Mouse (Mus musculus): ENCODE data around the gene Scn11a. TPM values are rescaled to one million over a fixed set of nuclear protein-coding genes. Genes with fewer than 3 reads are reported as not detected.

The Scn11a gene
- polyA plus RNA-seq, 1 experiment from 2014 or later: 0.05 TPM

DNA sequence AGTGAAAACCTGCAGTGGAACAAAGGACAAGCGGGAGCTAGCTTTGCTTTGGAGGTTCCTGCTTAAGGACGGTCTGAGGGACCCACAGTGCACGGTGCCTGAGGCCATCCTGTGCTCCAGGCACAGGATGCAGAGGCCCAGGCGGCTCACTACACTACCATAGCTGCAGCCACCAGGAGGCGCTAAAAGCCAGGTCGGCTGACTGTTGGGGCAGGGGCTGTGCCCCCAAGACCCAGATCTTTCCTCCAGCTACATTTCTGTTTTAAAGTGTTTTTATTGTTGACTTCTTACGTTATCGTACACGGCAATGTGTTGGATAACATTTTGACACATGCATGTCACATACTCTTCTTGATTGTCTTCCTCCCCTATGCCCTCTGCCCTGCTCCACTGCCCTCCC is 32.8 kb downstream of the Scn11a start:
- Histone ChIP-seq H3K27me3 (no peaks in the 10 kb centered on the region), H3K36me3 (no peaks in the 10 kb centered on the region), H3K4me1 (no peaks in the 10 kb centered on the region), H3K4me3 (no peak overlapping the region), H3K9me3 (no peaks in the 10 kb centered on the region), H3K4me2 (replicated peaks) (no peak overlapping the region), H3K27ac (no peak overlapping the region), H3K9ac (no peak overlapping the region)
- ATAC-seq (ENCODE audit: low FRiP score, low read depth): no peak
- 47% methylated on average over 9 of the region's 9 CpGs for WGBS

DNA sequence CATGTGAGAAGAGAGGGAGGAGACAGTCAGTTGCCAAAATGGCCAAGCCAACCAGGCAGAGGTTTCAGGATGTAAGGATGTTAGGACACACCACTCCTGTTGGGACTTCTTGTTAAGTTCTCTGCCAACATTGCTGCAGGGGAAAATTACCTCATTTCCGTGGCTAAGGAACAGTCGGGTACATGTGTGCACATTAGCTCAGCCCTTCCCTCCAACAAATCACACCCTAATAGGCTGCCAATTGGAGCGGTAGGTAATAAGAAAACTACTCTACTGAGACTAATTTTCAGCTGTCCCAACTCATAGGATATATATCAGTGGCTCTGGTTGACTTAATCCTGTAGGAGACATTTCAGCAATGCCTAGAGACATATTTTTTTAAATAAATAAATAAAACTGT is 44.4 kb downstream of the Scn11a start:
- no peak overlapping the region for H3K27ac ChIP-seq
- WGBS: 45% methylated on average over 3 of the region's 3 CpGs
- H3K9ac ChIP-seq: no peak overlapping the region
- ATAC-seq (ENCODE audit: low FRiP score, low read depth): no peak
- H3K27me3 ChIP-seq: no peaks in the 10 kb centered on the region
- H3K4me1 ChIP-seq: no peaks in the 10 kb centered on the region
- H3K4me2 ChIP-seq (replicated peaks): no peak overlapping the region
- no peaks in the 10 kb centered on the region for H3K9me3 ChIP-seq
- H3K36me3 ChIP-seq: no peaks in the 10 kb centered on the region
- no peak overlapping the region for H3K4me3 ChIP-seq

DNA sequence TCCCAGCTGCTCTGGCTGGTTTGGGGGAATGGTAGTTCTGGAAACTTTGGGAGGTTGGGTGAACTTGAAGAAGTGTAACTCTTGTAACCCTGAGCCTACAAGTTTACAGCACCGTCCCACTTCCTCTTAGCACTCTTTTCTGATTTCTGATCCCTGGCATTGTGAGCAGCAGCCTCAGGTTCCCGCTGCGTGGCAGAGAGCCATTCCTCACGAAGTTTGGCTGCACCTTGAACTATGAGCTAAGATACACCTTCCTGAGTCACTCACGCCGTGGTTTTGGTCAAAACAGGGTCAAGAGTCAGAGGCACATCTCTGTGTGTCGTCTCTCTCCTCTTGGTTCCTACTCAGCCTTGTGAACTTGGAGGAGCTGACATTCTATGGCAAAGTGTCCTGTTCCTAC is 48.6 kb downstream of the Scn11a start:
- no peak overlapping the region for H3K4me2 ChIP-seq (replicated peaks)
- no peak overlapping the region for H3K9ac ChIP-seq
- no peaks in the 10 kb centered on the region for H3K9me3 ChIP-seq
- H3K4me3 ChIP-seq: no peak overlapping the region
- no peaks in the 10 kb centered on the region for H3K4me1 ChIP-seq
- no peaks in the 10 kb centered on the region for H3K27me3 ChIP-seq
- 83% methylated on average over 7 of the region's 7 CpGs for WGBS
- no peaks in the 10 kb centered on the region for H3K36me3 ChIP-seq
- H3K27ac ChIP-seq: no peak overlapping the region
- no peak for ATAC-seq (ENCODE audit: low FRiP score, low read depth)

DNA sequence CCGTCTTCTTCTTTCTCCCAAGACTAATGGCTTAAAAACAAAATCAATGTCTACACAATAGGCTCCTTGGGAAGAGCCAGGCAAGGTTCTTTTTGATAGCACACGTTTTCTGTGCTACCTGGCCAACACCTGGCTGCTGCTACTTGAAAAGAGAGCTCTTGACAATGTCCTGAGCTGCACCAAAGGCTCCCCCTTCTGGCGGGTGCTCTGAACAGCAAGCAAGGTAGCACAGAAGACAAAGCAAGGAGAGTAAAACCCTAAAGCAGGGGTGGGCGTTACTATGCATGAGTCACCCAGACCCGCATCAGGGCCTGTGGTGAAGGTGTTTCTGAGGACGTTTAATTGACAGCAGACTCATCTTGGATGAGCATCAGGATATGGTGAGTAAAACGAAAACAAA is 56.7 kb downstream of the Scn11a start:
- H3K9ac ChIP-seq: no peak overlapping the region
- WGBS: 41% methylated on average over 7 of the region's 7 CpGs
- ATAC-seq (ENCODE audit: low FRiP score, low read depth): no peak
- no peaks in the 10 kb centered on the region for H3K4me1 ChIP-seq
- H3K27ac ChIP-seq: no peak overlapping the region
- no peaks in the 10 kb centered on the region for H3K36me3 ChIP-seq
- no peaks in the 10 kb centered on the region for H3K27me3 ChIP-seq
- H3K4me2 ChIP-seq (replicated peaks): no peak overlapping the region
- H3K9me3 ChIP-seq: no peaks in the 10 kb centered on the region
- no peak overlapping the region for H3K4me3 ChIP-seq

DNA sequence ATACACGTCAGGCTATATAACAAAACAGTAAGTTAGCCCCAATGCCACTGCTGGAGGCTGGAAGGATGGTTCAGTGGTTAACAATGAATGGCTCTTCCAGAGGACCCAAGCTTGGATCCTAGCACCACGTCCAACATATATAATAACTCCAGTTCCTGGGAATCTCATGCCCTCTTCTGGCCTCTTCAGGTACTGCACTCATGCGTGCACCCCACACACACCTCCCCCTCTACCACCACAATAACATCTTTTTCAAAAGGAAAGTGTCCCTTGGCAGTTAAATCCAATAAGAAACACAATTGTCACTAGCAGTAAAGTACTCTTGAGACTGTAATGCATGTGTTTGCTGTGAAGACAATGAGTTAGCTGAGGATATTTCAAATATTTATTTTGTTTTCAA is 65.0 kb downstream of the Scn11a start:
- no peak overlapping the region for H3K4me2 ChIP-seq (replicated peaks)
- WGBS: 88% methylated on average over 3 of the region's 3 CpGs
- no peaks in the 10 kb centered on the region for H3K36me3 ChIP-seq
- no peak overlapping the region for H3K4me3 ChIP-seq
- ATAC-seq (ENCODE audit: low FRiP score, low read depth): no peak
- no peak overlapping the region for H3K27ac ChIP-seq
- H3K4me1 ChIP-seq: no peaks in the 10 kb centered on the region
- H3K9me3 ChIP-seq: peaks cover 5% of the 10 kb centered on the region; the same call in 1 of the 2 replicates
- H3K27me3 ChIP-seq: no peaks in the 10 kb centered on the region
- no peak overlapping the region for H3K9ac ChIP-seq

DNA sequence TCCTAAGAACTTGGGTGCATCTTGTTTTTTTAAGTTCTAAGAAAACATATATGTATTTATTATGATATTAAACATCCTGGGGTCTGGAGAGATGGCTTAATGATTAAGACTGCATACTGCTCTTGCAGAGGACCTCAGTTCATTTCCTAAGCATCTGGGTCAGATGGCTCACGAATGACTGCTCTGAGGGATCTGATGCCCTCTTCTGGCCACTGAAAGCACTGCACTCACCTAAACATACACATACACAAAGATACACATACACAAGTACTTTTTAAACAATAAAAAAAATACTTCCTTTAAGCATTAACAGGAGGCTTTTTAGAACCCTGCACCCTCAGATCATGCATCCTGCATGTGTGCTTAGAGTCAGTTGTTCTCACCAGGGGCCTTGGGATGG is 65.8 kb downstream of the Scn11a start:
- H3K4me1 ChIP-seq: no peaks in the 10 kb centered on the region
- no peak for ATAC-seq (ENCODE audit: low FRiP score, low read depth)
- H3K9ac ChIP-seq: no peak overlapping the region
- no peaks in the 10 kb centered on the region for H3K27me3 ChIP-seq
- no peak overlapping the region for H3K4me3 ChIP-seq
- no peak overlapping the region for H3K4me2 ChIP-seq (replicated peaks)
- WGBS: 81% methylated on average over 1 of the region's 1 CpGs
- H3K27ac ChIP-seq: no peak overlapping the region
- H3K9me3 ChIP-seq: peaks cover 7% of the 10 kb centered on the region; the same call in 1 of the 2 replicates
- no peaks in the 10 kb centered on the region for H3K36me3 ChIP-seq

DNA sequence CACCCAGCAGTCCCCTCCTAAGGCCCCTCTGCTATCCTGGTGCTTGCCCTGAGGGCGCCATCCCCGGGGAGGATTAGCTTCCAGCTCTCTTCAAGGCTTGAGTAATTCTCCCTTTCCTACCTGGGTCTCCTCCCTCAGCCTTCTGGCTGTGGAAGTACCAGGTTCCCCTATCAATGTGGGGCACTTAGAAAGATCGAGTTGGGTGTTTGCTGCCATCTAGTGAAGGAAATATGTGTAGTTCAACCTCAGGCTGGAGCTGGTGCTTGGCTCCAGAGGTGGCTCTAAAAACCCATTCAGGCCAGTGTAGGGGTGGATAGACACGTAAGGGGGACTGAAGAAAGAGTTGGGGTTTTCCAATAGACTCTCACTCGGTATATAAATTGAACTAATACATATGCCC is 73.7 kb downstream of the Scn11a start:
- Histone ChIP-seq H3K27me3 (no peaks in the 10 kb centered on the region), H3K36me3 (no peaks in the 10 kb centered on the region), H3K4me1 (no peaks in the 10 kb centered on the region), H3K27ac (no peak overlapping the region), H3K4me2 (replicated peaks) (no peak overlapping the region), H3K4me3 (no peak overlapping the region), H3K9me3 (0 out of 2 replicates have a peak, but pooled peaks cover 7% of the 10 kb centered on the region), H3K9ac (no peak overlapping the region)
- ATAC-seq (ENCODE audit: low FRiP score, low read depth): no peak
- WGBS: 15% methylated on average over 5 of the region's 5 CpGs

DNA sequence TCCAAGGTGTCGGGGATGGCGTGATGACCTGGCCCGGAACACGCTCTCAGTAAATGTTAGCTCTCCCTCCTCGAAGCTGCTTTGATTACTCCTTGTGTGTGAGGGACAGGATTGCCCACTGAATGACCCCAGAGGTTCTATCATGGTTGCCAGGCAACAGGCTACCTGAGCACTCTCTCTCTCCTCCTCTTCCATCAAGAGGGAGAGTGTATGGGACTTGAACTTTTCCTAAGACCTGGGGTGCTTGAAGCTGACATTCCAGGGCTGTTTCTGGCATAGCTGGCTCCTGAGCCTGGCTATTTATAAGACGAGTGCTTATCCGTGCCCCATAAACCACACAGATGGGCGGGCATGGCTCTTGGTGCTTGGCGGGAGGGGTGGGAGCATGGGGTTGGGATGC is 76.1 kb downstream of the Scn11a start:
- Histone ChIP-seq H3K27me3 (no peaks in the 10 kb centered on the region), H3K4me2 (replicated peaks) (no peak overlapping the region), H3K4me1 (no peaks in the 10 kb centered on the region), H3K27ac (no peak overlapping the region), H3K36me3 (no peaks in the 10 kb centered on the region), H3K4me3 (no peak overlapping the region), H3K9ac (no peak overlapping the region), H3K9me3 (no peaks in the 10 kb centered on the region)
- no peak for ATAC-seq (ENCODE audit: low FRiP score, low read depth)
- WGBS: 68% methylated on average over 9 of the region's 9 CpGs

DNA sequence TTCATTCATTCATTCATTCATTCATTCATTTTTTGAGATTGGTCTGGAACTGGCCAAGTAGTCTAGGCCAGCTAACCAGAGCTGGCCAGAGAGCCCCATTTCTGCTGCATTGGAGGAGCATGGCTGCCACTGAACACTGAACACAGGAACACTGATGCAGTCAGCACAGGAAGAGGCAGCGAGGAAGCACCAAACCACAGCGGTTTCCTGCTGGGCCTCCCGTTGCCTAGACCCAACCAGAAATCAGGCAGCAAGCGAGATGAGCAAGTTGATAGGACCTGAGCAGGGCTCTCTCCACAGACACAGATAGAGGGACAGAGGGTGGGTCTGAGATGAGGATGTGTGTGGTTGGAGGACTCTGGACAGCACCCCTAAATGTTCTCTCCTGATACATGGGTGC is 81.4 kb downstream of the Scn11a start:
- Histone ChIP-seq H3K27me3 (no peaks in the 10 kb centered on the region), H3K9me3 (no peaks in the 10 kb centered on the region), H3K4me1 (no peaks in the 10 kb centered on the region), H3K4me3 (no peak overlapping the region), H3K36me3 (no peaks in the 10 kb centered on the region), H3K27ac (no peak overlapping the region), H3K4me2 (replicated peaks) (no peak overlapping the region), H3K9ac (no peak overlapping the region)
- WGBS: 79% methylated on average over 4 of the region's 4 CpGs
- ATAC-seq (ENCODE audit: low FRiP score, low read depth): no peak

DNA sequence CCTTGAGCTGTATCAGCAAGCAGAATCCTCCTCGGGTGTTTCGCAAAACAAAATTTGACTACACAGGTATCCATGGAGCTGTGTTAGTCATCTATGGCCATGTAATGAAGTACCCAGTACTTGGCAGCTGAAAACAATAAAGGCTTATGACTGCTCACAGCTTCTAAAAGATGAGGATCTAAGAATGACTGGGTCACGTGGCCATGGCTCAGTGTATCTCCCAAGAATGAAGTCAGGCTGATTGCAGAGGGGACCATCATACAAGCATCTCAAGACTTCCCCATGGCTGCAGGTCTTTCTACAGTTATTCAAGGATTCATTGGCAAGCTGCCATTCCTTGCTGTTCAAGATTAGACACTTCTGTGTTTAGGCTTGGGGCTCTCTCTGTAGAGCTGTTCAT is 81.9 kb downstream of the Scn11a start:
- 78% methylated on average over 3 of the region's 3 CpGs for WGBS
- ATAC-seq (ENCODE audit: low FRiP score, low read depth): no peak
- H3K4me1 ChIP-seq: no peaks in the 10 kb centered on the region
- H3K9ac ChIP-seq: no peak overlapping the region
- H3K4me2 ChIP-seq (replicated peaks): no peak overlapping the region
- no peaks in the 10 kb centered on the region for H3K27me3 ChIP-seq
- H3K9me3 ChIP-seq: no peaks in the 10 kb centered on the region
- no peak overlapping the region for H3K4me3 ChIP-seq
- no peak overlapping the region for H3K27ac ChIP-seq
- no peaks in the 10 kb centered on the region for H3K36me3 ChIP-seq

DNA sequence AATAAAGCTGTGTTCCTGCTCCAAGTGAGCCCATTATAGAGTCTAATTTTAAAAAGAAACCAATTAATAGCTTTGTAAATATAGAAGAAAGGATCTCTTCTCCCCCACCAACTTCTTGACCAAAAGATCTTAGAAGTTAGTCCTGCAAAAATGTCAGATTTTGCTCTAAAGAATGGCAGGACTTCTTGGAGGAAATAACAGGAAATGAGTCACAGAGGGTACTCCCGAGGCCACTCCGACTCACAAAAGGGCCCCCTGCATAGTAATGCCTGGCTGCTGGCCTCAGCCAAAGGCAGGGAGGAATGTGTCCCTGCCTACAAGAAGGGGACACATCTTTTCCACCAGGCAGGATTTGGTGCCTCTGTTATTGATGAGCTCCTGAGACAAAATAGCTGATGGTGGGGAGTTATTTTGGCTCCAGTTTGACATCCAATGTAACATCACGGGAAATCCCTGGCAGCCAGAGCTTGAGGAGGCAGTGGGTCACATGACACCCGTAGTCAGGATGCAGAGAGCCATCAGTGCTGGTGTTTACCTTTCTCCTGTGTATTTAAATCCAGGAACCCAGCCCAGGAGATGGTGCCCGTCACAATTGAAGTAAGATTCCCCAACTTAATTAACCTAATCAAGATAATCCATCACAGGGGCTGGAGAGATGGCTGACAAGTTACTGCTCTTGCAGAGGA is 84.0 kb downstream of the Scn11a start:
- H3K9me3 ChIP-seq: no peaks in the 10 kb centered on the region
- no peak overlapping the region for H3K9ac ChIP-seq
- no peaks in the 10 kb centered on the region for H3K36me3 ChIP-seq
- H3K4me1 ChIP-seq: no peaks in the 10 kb centered on the region
- H3K27me3 ChIP-seq: no peaks in the 10 kb centered on the region
- no peak overlapping the region for H3K4me2 ChIP-seq (replicated peaks)
- H3K4me3 ChIP-seq: no peak overlapping the region
- H3K27ac ChIP-seq: no peak overlapping the region
- WGBS: 36% methylated on average over 5 of the region's 5 CpGs
- ATAC-seq (ENCODE audit: low FRiP score, low read depth): no peak

DNA sequence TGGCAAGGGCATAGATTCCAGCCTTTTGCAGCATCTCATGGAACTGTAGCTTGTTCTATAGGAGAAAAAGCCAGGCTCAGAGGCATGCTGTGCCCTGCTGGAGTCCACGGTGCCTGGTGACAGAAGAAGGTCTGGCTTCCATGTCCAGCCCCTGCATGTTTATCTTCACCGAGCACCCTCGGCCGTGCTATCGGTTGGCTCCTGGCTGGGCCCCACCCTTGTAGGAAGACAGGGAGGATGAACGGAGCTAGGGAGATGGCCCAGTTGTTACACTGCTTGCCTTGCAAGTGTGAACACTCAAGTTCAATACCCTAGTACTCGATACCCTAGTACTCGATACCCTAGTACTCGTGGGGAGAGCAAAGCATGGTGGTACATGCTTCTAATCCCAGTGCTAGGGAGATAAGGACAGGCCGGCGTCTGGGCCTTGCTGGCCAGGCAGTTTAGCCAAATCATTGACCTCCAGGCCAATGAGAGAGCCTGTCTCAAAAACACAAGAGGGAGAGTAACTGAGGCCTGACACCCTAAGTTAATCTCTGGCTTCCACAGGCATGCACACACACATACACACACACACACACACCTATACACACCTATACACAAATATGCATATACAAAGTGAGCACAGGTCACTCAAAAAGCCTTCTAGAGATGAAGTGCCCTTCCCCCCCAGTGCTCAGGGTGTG is 96.7 kb downstream of the Scn11a start:
- Histone ChIP-seq H3K4me2 (replicated peaks) (no peak overlapping the region), H3K4me1 (no peaks in the 10 kb centered on the region), H3K27me3 (no peaks in the 10 kb centered on the region), H3K27ac (no peak overlapping the region), H3K4me3 (no peak overlapping the region), H3K36me3 (no peaks in the 10 kb centered on the region), H3K9ac (no peak overlapping the region), H3K9me3 (no peaks in the 10 kb centered on the region)
- 85% methylated on average over 11 of the region's 11 CpGs for WGBS
- ATAC-seq (ENCODE audit: low FRiP score, low read depth): no peak

DNA sequence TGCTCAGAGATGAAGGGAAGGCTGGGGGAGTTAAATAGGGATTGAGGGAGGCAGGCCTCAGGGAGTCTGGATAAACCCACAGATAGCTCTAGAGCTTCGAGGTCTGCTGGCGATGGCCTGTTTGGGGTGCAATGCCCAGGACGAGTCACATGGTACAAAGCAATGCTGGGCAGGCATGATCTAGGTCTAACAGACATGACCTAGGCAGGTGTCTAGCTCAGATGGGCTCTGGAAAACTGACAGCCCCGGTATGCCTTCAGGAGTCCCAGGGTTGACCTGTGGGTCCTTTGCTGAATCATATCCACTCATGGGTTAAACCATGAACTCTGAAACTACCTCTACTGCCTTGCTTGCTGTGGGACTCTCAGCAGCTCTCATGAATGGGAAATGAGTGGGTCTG is 98.3 kb downstream of the Scn11a start:
- Histone ChIP-seq H3K27ac (no peak overlapping the region), H3K4me2 (replicated peaks) (no peak overlapping the region), H3K9ac (no peak overlapping the region), H3K27me3 (no peaks in the 10 kb centered on the region), H3K4me1 (no peaks in the 10 kb centered on the region), H3K9me3 (no peaks in the 10 kb centered on the region), H3K36me3 (no peaks in the 10 kb centered on the region), H3K4me3 (no peak overlapping the region)
- ATAC-seq (ENCODE audit: low FRiP score, low read depth): no peak
- 87% methylated on average over 4 of the region's 4 CpGs for WGBS

All from limb, embryonic 13.5 days (tissue).